ENCODE assay signal across 10 mouse cellular contexts in genomic region chr10:83080930-83081329, GRCm38 (mm10).
DNase-seq lines count a peak whose midpoint lies in the region; ATAC-seq and TF ChIP-seq lines count a peak whose summit lies in the region.
"Had no signal": no experiment of that assay in that cellular context is flagged by ENCODE, and none has a peak within 500 bp of the region (broad histone marks: within the 10 kb centered on the region; RNA-seq: fewer than 3 reads in every experiment).

No protein-coding gene starts in this region.

- peak overlapping the region; percentile 18 for H3K9ac ChIP-seq in heart, embryonic 14.5 days (ENCODE audit: low read length)
- H3K9ac ChIP-seq in heart, adult 2 months (ENCODE audit: low read depth, low read length) = no peak overlapping the region
- no peak overlapping the region for H3K9ac ChIP-seq in forebrain, postnatal 0 days
- H3K9ac ChIP-seq in midbrain, embryonic 15.5 days = no peak overlapping the region
- H3K9ac ChIP-seq: stomach, embryonic 15.5 days had no signal

- H3K4me1 ChIP-seq in heart, embryonic 14.5 days (ENCODE audit: control insufficient read depth in 2 of 2, insufficient read depth in 2 of 2, low read length in 2 of 2) = peaks cover 58 to 64% of the 10 kb centered on the region in 2 experiments
- H3K4me1 ChIP-seq in heart, adult 2 months (ENCODE audit: control insufficient read depth, insufficient read depth, low read length) = peaks cover 19% of the 10 kb centered on the region
- peaks cover 8% of the 10 kb centered on the region; the same call in 1 of the 2 replicates for H3K4me1 ChIP-seq in forebrain, postnatal 0 days (ENCODE audit: insufficient read depth)
- peaks cover 24% of the 10 kb centered on the region for H3K4me1 ChIP-seq in midbrain, embryonic 15.5 days

- no peak for ATAC-seq in heart, embryonic 14.5 days (ENCODE audit: insufficient number of reproducible peaks, insufficient read depth, low FRiP score, low read depth)
- peak; percentile 62 for ATAC-seq in forebrain, postnatal 0 days
- ATAC-seq in midbrain, embryonic 15.5 days (replicated peaks) = peak; percentile 34; the same call in 1 of the 2 replicates
- ATAC-seq in CD4-positive, CD25-positive, alpha-beta regulatory T cell, adult 4 months = no peak

- no peaks in the 10 kb centered on the region for H3K36me3 ChIP-seq in heart, embryonic 14.5 days (ENCODE audit: control insufficient read depth, insufficient read depth, low read length)
- peaks cover 2% of the 10 kb centered on the region; the same call in 1 of the 2 replicates for H3K36me3 ChIP-seq in heart, adult 2 months (ENCODE audit: control insufficient read depth, insufficient read depth, low read length)
- H3K36me3 ChIP-seq in forebrain, postnatal 0 days (ENCODE audit: insufficient read depth) = no peaks in the 10 kb centered on the region
- no peaks in the 10 kb centered on the region for H3K36me3 ChIP-seq in midbrain, embryonic 15.5 days (replicated peaks)
- H3K36me3 ChIP-seq: stomach, embryonic 15.5 days had no signal

- TF ChIP-seq CTCF in heart, adult 2 months (IDR thresholded peaks at IDR 0.05) = no peak
- TF ChIP-seq CTCF in forebrain, postnatal 0 days (IDR thresholded peaks at IDR 0.05; ENCODE audit: low read depth) = no peak

- H3K79me2 ChIP-seq in heart, adult 2 months (replicated peaks; ENCODE audit: control insufficient read depth, insufficient read depth, low read length) = no peaks in the 10 kb centered on the region

- intact Hi-C loops in heart, adult 2 months (cut with DNase I) = loop anchor here (5.0 kb wide), 1 partner anchor 94 kb away; the partner anchor contains the start of gene Chst11

- no peak overlapping the region for H3K4me2 ChIP-seq in heart, embryonic 14.5 days (ENCODE audit: low read length)
- H3K4me2 ChIP-seq in forebrain, postnatal 0 days (ENCODE audit: low read depth) = no peak overlapping the region
- H3K4me2 ChIP-seq in midbrain, embryonic 15.5 days = peak overlapping the region; percentile 22
- H3K4me2 ChIP-seq: stomach, embryonic 15.5 days had no signal

- no peak for TF ChIP-seq POLR2A in heart, adult 2 months (IDR thresholded peaks at IDR 0.05; ENCODE audit: insufficient read depth, low read depth, low read length)

- H3K27ac ChIP-seq in heart, embryonic 14.5 days (replicated peaks in 1 of 2; ENCODE audit: control insufficient read depth in 1 of 2, insufficient read depth in 1 of 2, low read depth in 2 of 2, low read length in 2 of 2) = peak overlapping the region in 1 of 2 experiments; percentile 84; a peak in 1 of 4 replicates
- no peak overlapping the region for H3K27ac ChIP-seq in heart, adult 2 months
- H3K27ac ChIP-seq in forebrain, postnatal 0 days (ENCODE audit: low read depth, low read length) = no peak overlapping the region
- peak overlapping the region; percentile 4; the same call in 1 of the 2 replicates for H3K27ac ChIP-seq in midbrain, embryonic 15.5 days
- H3K27ac ChIP-seq: stomach, embryonic 15.5 days had no signal

- no peaks in the 10 kb centered on the region for H3K9me3 ChIP-seq in heart, embryonic 14.5 days (ENCODE audit: control insufficient read depth, low read length)
- no peaks in the 10 kb centered on the region for H3K9me3 ChIP-seq in forebrain, postnatal 0 days (ENCODE audit: low read length)
- H3K9me3 ChIP-seq in midbrain, embryonic 15.5 days = no peaks in the 10 kb centered on the region
- H3K9me3 ChIP-seq: stomach, embryonic 15.5 days had no signal

- no peak overlapping the region for H3K4me3 ChIP-seq in heart, embryonic 14.5 days (ENCODE audit: control insufficient read depth in 1 of 2, insufficient read depth in 1 of 2, low read depth in 1 of 2, low read length in 2 of 2)
- no peak overlapping the region for H3K4me3 ChIP-seq in heart, adult 2 months
- H3K4me3 ChIP-seq in forebrain, postnatal 0 days (ENCODE audit: low read depth, low read length) = no peak overlapping the region
- no peak overlapping the region for H3K4me3 ChIP-seq in midbrain, embryonic 15.5 days
- H3K4me3 ChIP-seq: stomach, embryonic 15.5 days had no signal

- no peak for DNase-seq in heart, adult 2 months
- peak; percentile 76 for DNase-seq in brain, adult 2 months (ENCODE audit: low read depth, low spot score)
- DNase-seq in forebrain, postnatal 0 days = no peak
- no peak for DNase-seq in lung, postnatal 10 days
- no peak for DNase-seq in urinary bladder, postnatal 25 days (ENCODE audit: low spot score)
- DNase-seq: layer of hippocampus, adult 9-11 months had no signal

- H3K27me3 ChIP-seq in heart, embryonic 14.5 days (ENCODE audit: control insufficient read depth, insufficient read depth, low read length) = no peaks in the 10 kb centered on the region
- H3K27me3 ChIP-seq in heart, adult 2 months (ENCODE audit: control insufficient read depth, insufficient read depth, low read length) = no peaks in the 10 kb centered on the region
- no peaks in the 10 kb centered on the region for H3K27me3 ChIP-seq in forebrain, postnatal 0 days (ENCODE audit: insufficient read depth, low read length)
- H3K27me3 ChIP-seq in midbrain, embryonic 15.5 days (replicated peaks) = no peaks in the 10 kb centered on the region
- H3K27me3 ChIP-seq: stomach, embryonic 15.5 days had no signal

- TF ChIP-seq EP300 in heart, adult 2 months (IDR thresholded peaks at IDR 0.05; ENCODE audit: insufficient read depth, low read depth, low read length) = no peak

- 67% methylated on average over 10 of the region's 10 CpGs for WGBS in heart, embryonic 14.5 days
- WGBS in heart, adult 2 months = 70% methylated on average over 10 of the region's 10 CpGs
- 34% methylated on average over 10 of the region's 10 CpGs for WGBS in forebrain, postnatal 0 days
- 31% methylated on average over 10 of the region's 10 CpGs for WGBS in midbrain, embryonic 15.5 days

Comparison
In these comparisons a context has a peak if more than half of its experiments do, and no peak if none do; other contexts are left out.
1. ATAC-seq: peak in forebrain, postnatal 0 days (single experiment) and midbrain, embryonic 15.5 days (single experiment); none in heart, embryonic 14.5 days (single experiment) and CD4-positive, CD25-positive, alpha-beta regulatory T cell, adult 4 months (single experiment).